Mouse (Mus musculus) heart, adult 18-20 months (tissue): ENCODE measurements around the gene Myl6b. TPM values are rescaled to one million over a fixed set of nuclear protein-coding genes. Genes with fewer than 3 reads are reported as not detected.
A peak's percentile ranks its signal among the peaks of the same experiment; 100 is the strongest.

ENCODE experiments used
- DNase-seq, 2 experiments: peaks; one replicate each; pipeline ENCODE4 v3.0.0; 2021 to 2022; ENCODE audit warnings: mixed read lengths in 1 of 2
- long read RNA-seq, 2 experiments: library from polyadenylated mRNA; stranded (forward); transcript quantifications; one replicate each; pipeline ENCODE4 v2.0.0; 2021
- total RNA-seq, 2 experiments: library from RNA; stranded (reverse); gene quantifications; 2 replicates each; pipeline ENCODE4 v1.2.3; 2021

Myl6b gene
- total RNA-seq = 1 to 10 TPM; 3.2 to 3.3 TPM
- long read RNA-seq, experiment 1 = 0 reads
- long read RNA-seq, experiment 2 = 0 reads

DNA sequence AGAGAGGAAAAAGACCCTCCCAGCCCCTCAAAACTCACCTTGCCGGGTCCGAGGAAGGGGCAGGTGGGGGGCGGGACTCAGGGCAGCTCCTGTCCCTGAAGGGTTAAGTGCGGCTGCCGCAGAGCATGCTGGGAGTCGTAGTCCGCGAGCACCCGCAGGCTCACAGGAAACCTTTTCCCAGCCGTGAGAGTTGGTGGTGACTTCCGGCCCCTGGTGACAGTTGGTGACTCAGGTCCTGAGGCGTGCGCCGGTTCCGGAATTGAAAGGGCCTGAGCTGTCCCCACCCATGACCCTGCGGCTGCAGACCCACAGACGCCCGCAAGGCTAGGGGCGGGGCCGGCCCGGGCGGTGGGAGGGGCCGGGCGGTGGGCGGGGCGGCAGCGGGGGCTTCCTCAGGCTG is at the start of gene Myl6b:
Gene Myl6b (minus strand): TSS at position 96 of the 400 bp plus-strand sequence.
- peak; percentile 95 to 99 for DNase-seq

DNA sequence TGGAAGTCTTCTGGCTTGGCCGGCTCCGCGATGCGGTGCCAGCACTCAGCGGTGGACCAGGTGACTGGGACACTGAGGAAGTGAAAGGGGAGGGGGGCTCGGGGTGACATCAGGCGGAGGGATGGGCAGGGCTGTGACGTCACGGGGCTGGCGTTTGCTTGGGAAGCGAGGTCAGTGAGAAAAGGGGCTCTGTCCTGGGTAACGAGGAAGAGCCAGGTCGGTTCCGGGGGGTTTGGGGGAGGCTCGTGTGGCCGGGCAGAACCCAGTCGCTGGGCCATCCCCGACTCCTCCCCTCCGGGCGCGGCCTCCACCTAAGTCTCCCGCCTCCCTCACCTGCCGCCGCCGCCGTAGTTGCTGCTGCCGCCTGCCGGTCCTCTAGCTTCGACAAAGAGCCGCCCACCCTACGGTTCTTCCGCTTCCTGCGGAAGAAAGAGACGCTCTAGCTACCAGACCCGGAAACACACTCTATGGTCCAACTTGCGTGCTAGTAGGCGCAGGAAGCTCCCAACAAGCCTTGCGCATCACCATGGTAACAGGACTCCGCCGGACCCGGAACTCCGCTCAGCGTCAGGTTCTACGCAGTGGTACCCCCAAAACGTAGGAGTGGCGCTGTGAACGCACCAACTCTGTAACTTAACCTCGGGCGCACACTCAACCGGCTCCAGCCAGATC is 49.0 kb upstream of the Myl6b start, which contains the start of gene Zc3h10:
Gene Zc3h10 (minus strand): TSS at position 414 of the 672 bp plus-strand sequence.
- DNase-seq = peak; percentile 94 to 98

DNA sequence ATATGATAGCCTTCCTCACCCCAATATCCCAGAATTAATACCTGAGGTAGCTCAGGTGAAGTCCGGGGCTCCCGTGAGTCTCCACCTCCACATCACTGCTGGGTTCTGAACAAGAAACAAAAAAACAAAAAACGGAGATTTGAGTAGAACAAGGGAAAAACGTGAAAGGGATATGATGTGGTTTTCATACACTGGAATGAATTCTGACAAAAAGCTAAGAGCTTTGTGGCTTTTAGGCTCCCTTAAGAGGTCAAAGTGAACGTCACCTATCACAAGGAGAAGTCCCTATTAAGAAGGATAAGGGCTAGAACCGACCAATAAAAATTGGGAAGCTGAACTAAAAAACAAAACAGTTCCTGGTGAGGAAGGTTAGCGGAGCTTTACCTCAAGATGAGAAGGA is 48.3 kb upstream of the Myl6b start:
- DNase-seq = no peak

DNA sequence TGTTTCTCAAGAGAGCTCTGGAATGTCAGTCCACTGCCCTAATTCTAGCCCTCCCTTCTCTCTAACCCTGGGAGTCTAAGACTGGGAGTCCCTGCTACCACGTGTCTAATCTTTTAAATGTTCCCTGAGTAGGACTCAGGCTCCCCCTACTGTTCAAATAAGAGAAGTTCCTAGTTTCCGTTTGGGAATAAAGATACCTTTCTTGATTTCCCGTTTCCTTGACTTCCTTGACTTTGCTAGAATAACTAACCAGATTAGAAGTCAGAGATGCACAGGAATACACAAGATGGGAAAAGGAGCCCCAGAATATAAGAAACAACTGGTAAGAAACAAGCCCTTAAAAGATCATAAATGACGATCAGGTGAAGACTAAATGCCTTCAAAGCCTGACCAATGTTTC is 47.9 kb upstream of the Myl6b start:
- peak; percentile 47 to 66 for DNase-seq

DNA sequence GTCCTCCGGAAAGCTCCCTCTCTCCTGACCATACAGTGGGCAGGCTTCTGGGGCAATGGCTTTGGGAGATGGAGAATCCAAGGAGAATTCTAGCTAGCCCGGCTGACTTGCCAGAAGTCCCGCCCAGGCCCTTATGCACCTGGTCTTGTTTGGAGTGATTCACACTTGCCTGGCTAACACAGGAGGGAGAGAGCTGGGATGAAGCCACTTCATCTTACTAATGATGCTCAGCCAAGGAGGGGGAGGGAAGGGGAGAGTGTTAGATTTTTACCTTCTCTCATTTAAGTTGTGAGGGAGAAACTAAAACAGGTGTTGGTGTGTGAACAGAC is 47.0 kb upstream of the Myl6b start:
- no peak for DNase-seq

DNA sequence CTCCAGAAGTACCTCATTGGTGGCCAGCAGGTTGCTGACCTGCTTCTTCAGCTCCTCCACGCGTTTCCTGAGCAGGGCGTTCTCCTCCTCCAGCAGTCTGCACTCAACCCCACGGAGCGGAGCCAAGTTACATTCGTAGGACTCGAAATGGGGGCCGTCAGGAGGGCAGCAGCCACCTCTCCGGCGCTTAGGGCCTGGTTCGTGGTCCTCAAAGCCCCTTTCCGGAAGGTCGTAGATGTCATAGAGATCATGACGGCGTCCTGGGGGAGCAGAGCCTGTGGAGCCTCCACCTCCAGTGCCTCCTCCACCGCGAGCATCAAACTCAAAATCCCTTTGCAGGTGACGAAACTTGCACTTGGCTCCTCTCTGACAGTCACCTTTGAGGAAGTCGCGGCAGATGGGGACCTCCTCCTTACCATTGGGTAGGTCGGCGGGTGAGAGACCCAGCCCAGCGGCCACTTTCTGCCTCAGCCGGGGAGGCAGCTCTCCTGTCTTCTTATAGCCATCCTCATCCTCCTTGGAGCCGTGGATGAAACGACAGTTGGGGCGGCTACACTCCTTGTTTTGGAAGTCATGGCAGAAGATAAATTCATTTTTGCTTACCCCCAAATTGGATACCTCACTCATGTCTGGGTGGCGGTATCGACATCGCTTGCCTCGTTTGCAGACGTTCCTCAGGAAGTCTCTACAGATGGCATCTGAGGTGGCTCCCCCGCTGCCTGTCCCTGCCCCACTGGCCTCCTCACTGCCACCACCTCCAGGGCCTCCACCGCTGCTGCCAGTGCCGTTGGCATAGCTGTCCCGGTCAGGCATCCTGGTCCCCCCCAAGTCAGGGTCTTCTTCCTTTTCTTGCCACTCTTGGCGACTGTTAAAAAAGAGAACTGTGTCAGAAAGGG is 46.4 kb upstream of the Myl6b start:
- no peak for DNase-seq

DNA sequence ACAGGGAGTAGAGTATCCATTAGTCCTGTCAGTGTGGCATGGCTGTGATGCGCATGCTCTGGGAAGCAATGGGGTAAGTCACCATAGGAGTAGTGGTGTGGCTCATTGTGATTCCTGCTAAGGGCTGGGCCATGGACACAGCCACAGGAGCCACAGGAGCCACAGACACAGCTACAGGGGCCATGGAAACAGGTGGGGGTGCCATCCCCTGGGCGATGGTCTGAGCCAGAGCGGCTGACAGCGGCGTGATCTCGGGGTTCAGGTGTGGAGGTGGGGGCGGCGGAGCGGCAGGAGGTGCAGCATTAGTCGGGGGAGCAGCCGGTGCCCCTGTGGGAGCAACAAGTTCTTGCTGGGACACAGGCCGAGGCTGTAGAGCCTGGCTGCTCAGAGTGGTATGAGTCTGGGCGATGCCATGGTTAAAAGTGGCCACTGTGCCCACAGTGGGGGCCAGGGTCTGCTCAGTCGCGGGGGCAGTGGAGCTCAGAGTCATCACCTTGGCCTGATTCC is 45.7 kb upstream of the Myl6b start:
- DNase-seq = no peak

DNA sequence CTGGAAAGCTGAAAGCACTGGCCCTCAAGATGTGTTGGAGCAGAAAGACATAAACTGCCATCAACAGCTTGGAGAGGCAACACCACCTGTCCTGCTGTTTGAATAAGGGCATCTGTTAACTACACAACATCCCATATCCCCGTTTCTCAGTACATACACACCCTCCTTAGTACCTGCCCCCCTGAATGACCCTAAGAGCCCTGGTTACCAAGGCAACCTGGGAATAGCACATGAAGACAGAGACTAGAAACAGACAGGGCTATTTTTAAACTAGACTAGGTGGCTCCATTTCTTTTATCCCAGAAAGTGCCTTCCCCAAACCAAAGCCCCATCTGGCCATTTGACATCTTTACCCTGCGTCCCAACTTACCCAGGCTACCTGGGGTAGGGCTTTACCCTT is 44.6 kb upstream of the Myl6b start:
- DNase-seq = no peak

DNA sequence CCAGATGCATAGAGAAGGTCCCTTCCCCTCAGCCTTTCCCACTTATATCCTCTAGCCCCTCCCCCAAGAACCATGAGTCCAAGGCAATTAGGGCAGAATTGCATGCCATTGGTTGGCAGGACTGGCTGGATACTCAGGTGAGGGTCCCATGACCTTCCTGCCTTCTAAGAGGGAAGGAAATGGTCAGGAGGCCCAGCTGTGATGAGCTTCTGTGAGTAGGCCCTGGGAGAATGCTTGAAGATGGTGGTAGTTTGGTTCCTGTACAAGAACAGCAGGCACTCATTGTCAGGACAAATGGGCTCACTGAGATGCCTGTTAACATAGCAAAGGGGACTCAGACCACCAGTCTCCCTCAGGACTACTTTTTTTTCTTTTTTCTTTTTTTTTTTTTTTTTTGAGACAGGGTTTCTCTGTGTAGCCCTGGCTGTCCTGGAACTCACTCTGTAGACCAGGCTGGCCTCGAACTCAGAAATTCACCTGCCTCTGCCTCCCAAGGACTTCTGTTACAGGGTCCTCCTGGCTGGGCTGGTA is 39.9 kb upstream of the Myl6b start:
- no peak for DNase-seq

DNA sequence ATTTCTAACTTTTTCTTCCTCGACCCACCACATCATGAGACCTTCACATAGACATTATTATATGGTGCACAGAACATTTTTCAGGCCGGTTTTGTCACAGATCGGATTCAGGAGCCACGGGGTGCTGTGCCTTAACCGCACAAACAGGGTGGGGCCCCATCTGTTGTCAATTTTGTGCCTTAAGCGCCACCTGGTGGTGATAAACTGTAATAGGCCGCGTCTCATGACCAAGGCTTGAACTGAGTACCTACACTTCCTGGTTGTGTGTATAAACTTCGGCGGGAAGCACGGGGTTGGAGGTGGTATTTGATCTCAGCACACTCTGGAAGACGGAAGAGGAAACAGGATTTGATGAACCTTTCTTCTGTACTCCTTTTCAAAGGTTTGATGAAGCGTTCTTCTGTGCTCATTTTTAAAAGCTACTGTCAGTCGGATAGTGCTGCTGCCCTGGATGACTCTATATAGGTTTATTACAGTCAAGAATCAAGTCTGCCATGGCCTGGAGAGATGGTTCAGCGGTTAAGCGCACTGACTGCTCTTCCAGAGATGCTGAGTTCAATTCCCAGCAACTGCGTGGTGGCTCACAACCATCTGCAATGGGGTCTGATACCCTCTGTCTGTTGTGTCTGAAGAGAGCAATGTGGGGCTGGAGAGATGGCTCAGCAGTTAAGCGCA is 37.9 kb upstream of the Myl6b start:
- peak; percentile 94 to 95 for DNase-seq

DNA sequence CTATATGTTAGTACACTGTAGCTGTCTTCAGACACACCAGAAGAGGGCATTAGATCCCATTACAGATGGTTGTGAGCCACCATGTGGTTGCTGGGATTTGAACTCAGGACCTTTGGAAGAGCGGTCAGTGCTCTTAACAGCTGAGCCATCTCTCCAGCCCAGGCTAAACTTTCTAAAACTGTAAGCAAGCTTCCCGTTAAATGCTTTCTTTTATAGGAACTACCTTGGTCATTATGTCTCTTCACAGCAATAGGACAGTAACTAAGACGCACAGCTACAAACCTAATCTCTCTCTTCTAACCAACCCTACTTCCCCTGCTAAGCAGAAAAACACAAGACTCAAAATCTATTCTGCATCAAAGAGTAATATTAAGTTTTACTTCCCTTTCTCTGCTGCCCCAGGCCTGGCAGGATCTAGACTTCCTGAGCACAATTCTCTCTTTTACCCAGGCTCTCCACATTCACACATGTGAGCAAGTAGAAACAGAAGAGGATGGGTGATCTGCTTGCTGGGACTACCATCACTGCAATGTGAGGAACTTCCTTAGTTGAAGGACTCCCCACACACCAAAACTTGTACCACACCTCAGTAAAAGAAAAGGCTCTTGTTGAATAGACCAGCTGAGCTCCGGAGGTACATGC is 37.3 kb upstream of the Myl6b start:
- DNase-seq = no peak

DNA sequence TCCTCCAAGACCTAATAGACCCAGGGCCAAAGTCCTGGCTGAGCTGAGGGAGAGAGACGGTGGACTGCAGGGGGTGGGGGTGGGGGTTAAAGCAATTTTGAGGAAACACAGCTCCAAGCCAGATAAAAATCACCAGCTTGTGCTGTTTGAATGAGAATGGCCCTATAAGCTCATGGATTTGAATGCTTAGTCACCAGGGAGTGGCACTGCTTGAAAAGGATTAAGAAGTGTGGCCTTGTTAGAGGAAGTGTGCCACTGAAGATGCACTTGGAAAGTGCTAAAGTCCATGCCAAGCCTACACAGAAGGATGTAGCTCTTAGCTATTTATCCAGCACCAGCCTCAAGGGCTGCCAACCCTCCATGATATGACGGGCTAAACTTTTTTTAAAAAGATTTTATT is 36.7 kb upstream of the Myl6b start:
- no peak for DNase-seq

DNA sequence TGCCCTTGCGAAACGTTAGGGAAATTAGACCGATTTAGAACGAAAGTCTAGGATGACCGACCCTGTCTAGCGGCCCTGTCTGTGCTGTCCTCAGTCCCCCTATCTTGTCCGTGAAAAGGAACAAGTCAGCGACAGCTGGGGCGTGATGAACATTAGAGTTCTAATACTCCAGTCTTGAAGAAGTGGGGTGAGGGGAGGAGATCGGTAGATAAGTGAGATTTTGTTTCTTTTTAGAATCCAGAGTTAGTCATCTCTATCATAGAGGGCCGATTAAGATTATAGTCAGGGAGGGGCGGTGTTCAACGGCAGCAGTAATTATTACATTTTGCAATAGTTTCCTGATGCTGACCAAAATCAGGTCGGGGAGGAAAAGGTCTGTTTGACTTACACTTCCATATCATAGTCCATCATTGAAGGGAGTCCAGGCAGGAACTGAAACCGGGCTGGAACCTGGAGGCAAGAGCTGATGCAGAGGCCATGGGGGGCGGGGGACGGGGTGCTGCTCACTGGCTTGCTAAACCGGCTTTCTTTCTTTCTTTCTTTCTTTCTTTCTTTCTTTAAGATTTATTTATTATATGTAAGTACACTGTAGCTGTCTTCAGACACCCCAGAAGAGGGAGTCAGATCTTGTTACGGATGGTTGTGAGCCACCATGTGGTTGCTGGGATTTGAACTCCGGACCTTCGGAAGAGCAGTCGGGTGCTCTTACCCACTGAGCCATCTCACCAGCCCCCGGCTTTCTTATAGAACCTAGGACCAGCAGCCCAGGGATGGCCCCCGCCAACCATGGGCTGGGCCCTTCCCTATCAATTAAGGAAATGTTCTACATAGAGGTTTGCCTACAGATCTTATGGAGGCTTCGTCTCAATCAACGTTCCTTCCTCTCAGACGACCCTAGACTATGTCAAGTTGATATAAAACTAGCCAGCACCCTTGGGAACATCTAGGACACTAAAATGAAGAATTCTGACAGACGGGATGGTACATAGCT is 28.2 kb upstream of the Myl6b start:
- no peak for DNase-seq

DNA sequence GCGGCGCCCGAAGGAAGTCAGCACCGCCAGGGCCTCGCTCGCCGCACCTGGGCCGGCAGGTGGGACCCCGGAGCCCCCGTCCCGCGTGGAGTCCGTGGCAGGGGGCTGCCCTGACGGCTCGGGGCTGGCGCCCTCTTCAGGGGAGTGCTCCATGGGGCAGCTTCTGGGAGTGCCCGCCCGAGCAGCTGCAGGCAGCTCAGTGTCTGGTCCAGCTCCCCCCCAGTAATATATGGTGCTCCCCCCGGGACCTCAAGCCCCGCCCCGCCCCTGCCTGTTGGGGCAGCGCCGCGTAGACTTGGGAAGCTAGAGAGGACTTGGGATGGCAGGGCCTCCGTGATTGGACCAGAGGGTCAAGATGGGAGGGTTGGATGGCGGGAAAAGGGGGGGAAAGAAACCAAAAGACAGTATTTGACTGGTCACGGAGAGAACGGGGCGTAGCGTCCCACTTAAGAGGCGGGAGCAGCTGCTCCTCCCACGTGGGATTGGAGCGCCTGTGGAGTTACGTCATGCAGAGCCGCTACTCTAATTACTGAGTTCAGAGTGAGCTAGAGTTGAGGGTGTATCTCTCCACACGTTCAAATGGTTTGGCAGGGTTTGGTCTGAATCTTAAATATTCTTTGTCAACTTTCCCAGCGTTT is 27.3 kb upstream of the Myl6b start, which contains the start of gene Esyt1:
Gene Esyt1 (minus strand): TSS at position 201 of the 638 bp plus-strand sequence.
- peak; percentile 93 to 99 for DNase-seq

DNA sequence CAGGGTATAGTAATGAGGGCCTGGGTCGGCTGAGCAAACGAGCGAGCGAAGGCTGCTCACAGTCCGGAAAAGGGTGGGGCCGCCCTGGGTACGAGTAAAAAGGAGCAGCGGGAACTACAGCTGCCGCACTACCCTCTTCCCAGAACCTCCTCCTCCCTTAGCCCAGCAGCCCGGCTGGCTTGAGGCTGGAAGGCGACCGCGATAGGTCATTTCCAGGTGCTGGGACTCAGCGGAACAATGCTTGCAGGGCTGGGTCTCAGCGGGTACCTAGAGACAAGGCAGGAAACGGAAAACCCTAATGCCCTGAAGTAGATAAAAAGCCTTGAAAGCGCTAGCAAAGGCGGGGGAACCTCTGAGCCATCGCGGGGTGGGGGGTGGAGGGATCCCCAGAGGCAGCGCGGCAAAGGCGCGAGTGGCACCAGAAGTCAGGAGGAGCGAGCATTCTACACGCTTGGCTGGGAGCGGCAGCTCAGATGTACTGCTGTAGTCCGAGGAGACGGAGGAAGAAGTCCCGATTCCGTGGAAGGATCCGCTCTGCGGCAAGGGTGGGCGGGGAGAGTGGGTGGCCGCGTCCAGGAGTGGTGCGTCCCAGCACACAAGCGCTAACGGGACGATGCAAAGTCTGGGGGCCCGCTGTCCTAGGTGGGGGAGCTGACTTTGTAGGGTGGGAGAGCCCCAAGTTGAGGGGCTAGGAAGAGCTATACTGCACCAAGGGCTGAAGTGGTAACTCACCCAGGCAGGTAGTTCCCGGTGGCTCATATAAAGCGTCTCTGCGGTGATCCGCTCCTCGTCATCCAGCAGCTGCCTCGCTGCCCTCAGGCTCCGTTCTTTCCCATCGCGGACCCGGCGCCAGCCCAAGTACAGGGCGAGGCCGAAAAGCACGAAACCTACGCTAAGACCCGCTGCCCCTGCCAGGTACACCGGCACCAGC is 26.5 kb upstream of the Myl6b start:
- DNase-seq = peak; percentile 60 to 65

DNA sequence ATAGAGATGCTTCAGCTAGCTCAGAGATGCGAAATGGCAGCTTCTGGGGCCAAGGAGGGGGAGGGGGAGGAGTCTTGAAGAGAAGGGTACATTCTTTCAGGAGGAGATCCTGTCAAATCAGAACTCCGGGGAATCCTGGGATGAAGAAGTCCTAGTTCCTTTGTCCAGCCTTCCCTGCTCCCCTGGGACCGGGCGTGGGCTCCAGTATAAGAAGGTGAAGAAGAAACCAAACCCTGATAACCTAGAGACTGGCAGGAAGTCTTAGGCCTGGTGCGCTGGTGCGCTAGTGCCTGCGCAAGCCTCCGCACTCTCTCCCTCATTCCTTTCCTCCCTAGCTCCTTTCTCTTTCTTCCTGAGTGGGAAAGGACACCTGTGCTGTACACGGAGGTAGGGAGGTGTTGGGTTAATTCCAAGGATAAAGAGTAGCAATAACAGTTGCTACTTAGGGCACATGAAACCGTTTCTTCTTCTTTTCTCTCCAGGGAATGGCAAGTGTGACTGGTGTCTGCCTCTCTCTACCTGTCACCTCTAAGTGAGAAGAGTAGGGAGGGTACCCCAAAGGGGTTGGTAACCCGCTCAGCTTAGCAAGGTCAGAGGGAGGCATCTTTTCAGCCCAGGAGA is 25.7 kb upstream of the Myl6b start:
- peak in 1 of 2 experiments; percentile 39 for DNase-seq

DNA sequence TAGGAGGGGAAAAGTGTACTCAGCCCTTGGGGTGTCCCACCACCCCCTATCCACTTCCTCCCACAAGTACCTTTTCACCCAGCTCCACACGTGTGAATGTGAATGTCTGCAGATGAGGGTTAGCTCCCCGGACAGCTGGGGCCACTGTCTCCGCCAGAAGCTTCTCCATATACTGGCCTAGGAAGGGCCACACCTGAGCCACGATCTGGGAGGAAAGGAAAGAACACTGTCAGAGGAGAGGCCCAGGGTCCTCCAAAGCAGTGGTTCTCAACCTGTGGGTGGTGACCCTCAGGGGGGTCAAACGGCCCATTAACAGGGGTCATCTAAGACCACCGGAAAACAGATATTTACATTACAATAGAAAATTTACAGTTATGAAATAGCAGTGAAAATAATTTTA is 23.9 kb upstream of the Myl6b start:
- DNase-seq = no peak

DNA sequence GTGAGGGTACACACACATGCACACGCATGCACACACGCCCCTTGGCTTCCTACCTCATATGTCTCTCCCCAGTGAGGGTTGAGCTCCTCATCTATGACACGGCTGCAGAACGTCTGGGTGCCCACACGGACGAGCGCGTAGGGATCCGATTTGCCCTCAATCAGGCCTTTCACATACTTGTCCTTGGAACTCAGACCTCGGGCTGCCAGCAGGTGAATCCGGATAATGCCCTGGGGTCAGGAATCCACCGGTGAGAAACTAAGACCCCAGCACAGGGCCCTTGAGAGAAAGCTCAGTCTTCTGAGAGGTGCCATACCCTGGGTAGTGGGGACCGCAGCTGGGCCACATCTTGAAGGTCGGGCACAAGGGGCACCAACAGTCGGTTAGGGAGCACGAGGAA is 22.1 kb upstream of the Myl6b start:
- no peak for DNase-seq
